In genomic region chr17:71003721-71004120, GRCm38 (mm10) we compare ENCODE assay signal across 12 mouse cellular contexts. TPM values are rescaled to one million over a fixed set of nuclear protein-coding genes. Genes with fewer than 3 reads are reported as not detected.
A peak's percentile ranks its signal among the peaks of the same experiment; 100 is the strongest.
DNase-seq lines count a peak whose midpoint lies in the region; ATAC-seq and TF ChIP-seq lines count a peak whose summit lies in the region.
"Had no signal": no experiment of that assay in that cellular context is flagged by ENCODE, and none has a peak within 500 bp of the region (broad histone marks: within the 10 kb centered on the region; RNA-seq: fewer than 3 reads in every experiment).

No protein-coding gene starts in this region.

- no peak for DNase-seq in gastrocnemius, adult 2 months
- no peak for DNase-seq in gastrocnemius, postnatal 4 days (ENCODE audit: low spot score in 2 of 2)
- no peak for DNase-seq in kidney, postnatal 36 days
- DNase-seq: cerebellum, postnatal 36 days; right cerebral cortex, postnatal 25 days had no signal

- H3K27ac ChIP-seq in gastrocnemius, adult 2 months: peak overlapping the region; percentile 100
- H3K27ac ChIP-seq in kidney, embryonic 16.5 days (ENCODE audit: low read length): peak overlapping the region; percentile 95
- peak overlapping the region; percentile 89; the same call in 1 of the 2 replicates for H3K27ac ChIP-seq in intestine, embryonic 16.5 days (ENCODE audit: low read length)
- H3K27ac ChIP-seq in hindbrain, embryonic 13.5 days: no peak overlapping the region
- H3K27ac ChIP-seq in neural tube, embryonic 15.5 days (replicated peaks): no peak overlapping the region
- H3K27ac ChIP-seq: midbrain, embryonic 12.5 days had no signal

- intact Hi-C loops in gastrocnemius, adult 2 months (cut with DNase I): loop anchor here (2.0 to 10.0 kb wide), 2 partner anchors 35 to 181 kb away; partner anchors contain the start of gene Lpin2

- H3K4me3 ChIP-seq in gastrocnemius, adult 2 months: no peak overlapping the region
- H3K4me3 ChIP-seq in kidney, embryonic 16.5 days (ENCODE audit: low read length): no peak overlapping the region
- H3K4me3 ChIP-seq in intestine, embryonic 16.5 days (ENCODE audit: low read length): no peak overlapping the region
- no peak overlapping the region for H3K4me3 ChIP-seq in hindbrain, embryonic 13.5 days
- H3K4me3 ChIP-seq in neural tube, embryonic 15.5 days (replicated peaks): no peak overlapping the region

- no peak overlapping the region for H3K4me2 ChIP-seq in kidney, embryonic 16.5 days (replicated peaks; ENCODE audit: low read depth, low read length)
- H3K4me2 ChIP-seq in intestine, embryonic 16.5 days (ENCODE audit: low read depth, low read length): no peak overlapping the region
- no peak overlapping the region for H3K4me2 ChIP-seq in hindbrain, embryonic 13.5 days
- no peak overlapping the region for H3K4me2 ChIP-seq in neural tube, embryonic 15.5 days

- H3K27me3 ChIP-seq in kidney, embryonic 16.5 days (ENCODE audit: insufficient read depth, low read length): no peaks in the 10 kb centered on the region
- no peaks in the 10 kb centered on the region for H3K27me3 ChIP-seq in intestine, embryonic 16.5 days (replicated peaks; ENCODE audit: control insufficient read depth, insufficient read depth, low read length)
- no peaks in the 10 kb centered on the region for H3K27me3 ChIP-seq in hindbrain, embryonic 13.5 days
- H3K27me3 ChIP-seq in neural tube, embryonic 15.5 days (replicated peaks): no peaks in the 10 kb centered on the region
- H3K27me3 ChIP-seq: midbrain, embryonic 12.5 days had no signal

- no peak for ATAC-seq in kidney, embryonic 16.5 days (ENCODE audit: low FRiP score, low TSS enrichment)
- no peak for ATAC-seq in intestine, embryonic 16.5 days
- peak; percentile 51 for ATAC-seq in megakaryocyte-erythroid progenitor cell, adult 5-6 weeks (replicated peaks; ENCODE audit: low FRiP score, low TSS enrichment, poor library complexity, severe bottlenecking)
- no peak for ATAC-seq in hindbrain, embryonic 13.5 days (ENCODE audit: low FRiP score)
- no peak for ATAC-seq in neural tube, embryonic 15.5 days (ENCODE audit: low FRiP score)
- ATAC-seq: hindbrain, postnatal 0 days had no signal

- WGBS in kidney, embryonic 16.5 days: 85% methylated on average over 2 of the region's 2 CpGs
- WGBS in intestine, embryonic 16.5 days: 68% methylated on average over 2 of the region's 2 CpGs
- 92% methylated on average over 2 of the region's 2 CpGs for WGBS in hindbrain, embryonic 13.5 days
- 87% methylated on average over 2 of the region's 2 CpGs for WGBS in neural tube, embryonic 15.5 days

- H3K36me3 ChIP-seq in kidney, embryonic 16.5 days (ENCODE audit: insufficient read depth, low read length): no peaks in the 10 kb centered on the region
- no peaks in the 10 kb centered on the region for H3K36me3 ChIP-seq in intestine, embryonic 16.5 days (ENCODE audit: control insufficient read depth, insufficient read depth, low read length)
- H3K36me3 ChIP-seq in hindbrain, embryonic 13.5 days: no peaks in the 10 kb centered on the region
- no peaks in the 10 kb centered on the region for H3K36me3 ChIP-seq in neural tube, embryonic 15.5 days
- H3K36me3 ChIP-seq: midbrain, embryonic 12.5 days had no signal

- H3K9ac ChIP-seq in kidney, embryonic 16.5 days (replicated peaks; ENCODE audit: low read length): no peak overlapping the region
- H3K9ac ChIP-seq in intestine, embryonic 16.5 days (ENCODE audit: low read depth, low read length): no peak overlapping the region; the same call in 1 of the 2 replicates
- no peak overlapping the region for H3K9ac ChIP-seq in hindbrain, embryonic 13.5 days
- no peak overlapping the region for H3K9ac ChIP-seq in neural tube, embryonic 15.5 days (replicated peaks)
- H3K9ac ChIP-seq: midbrain, embryonic 12.5 days had no signal

- H3K9me3 ChIP-seq in kidney, embryonic 16.5 days (ENCODE audit: low read length): no peaks in the 10 kb centered on the region
- H3K9me3 ChIP-seq in intestine, embryonic 16.5 days (ENCODE audit: control insufficient read depth, low read length): no peaks in the 10 kb centered on the region
- no peaks in the 10 kb centered on the region for H3K9me3 ChIP-seq in hindbrain, embryonic 13.5 days
- H3K9me3 ChIP-seq in neural tube, embryonic 15.5 days (replicated peaks): no peaks in the 10 kb centered on the region
- H3K9me3 ChIP-seq: midbrain, embryonic 12.5 days had no signal

- TF ChIP-seq CTCF in gastrocnemius, adult 2 months (IDR thresholded peaks at IDR 0.05): no peak

- H3K4me1 ChIP-seq in kidney, embryonic 16.5 days (ENCODE audit: insufficient read depth, low read length): peaks cover 34% of the 10 kb centered on the region
- H3K4me1 ChIP-seq in intestine, embryonic 16.5 days (ENCODE audit: control insufficient read depth, insufficient read depth, low read length): peaks cover 28% of the 10 kb centered on the region
- peaks cover 20% of the 10 kb centered on the region for H3K4me1 ChIP-seq in hindbrain, embryonic 13.5 days (replicated peaks)
- peaks cover 26% of the 10 kb centered on the region for H3K4me1 ChIP-seq in neural tube, embryonic 15.5 days

RNA-seq across cellular contexts. Expression of gene Myl12a, which starts 1.0 kb away (rescaled TPM):
- total RNA-seq in gastrocnemius, adult 2 months (2021): 100 to 1,000 TPM; 301 to 553 TPM
- 100 to 1,000 TPM; 712 to 757 TPM for total RNA-seq in gastrocnemius, postnatal 4 days (2021)
- 680 and 696 TPM in 2 replicates for polyA plus RNA-seq in kidney, embryonic 16.5 days (2015; fragmentation: Nextera tagmentation; extraction: Ambion mirVana)
- polyA plus RNA-seq in intestine, embryonic 16.5 days (2015; fragmentation: Nextera tagmentation; extraction: Ambion mirVana): 485 and 503 TPM in 2 replicates
- total RNA-seq in megakaryocyte-erythroid progenitor cell, adult 5-6 weeks (2014; fragmentation: Nextera tagmentation): 185 and 246 TPM in 2 replicates
- total RNA-seq in megakaryocyte-erythroid progenitor cell, adult 5-6 weeks (2017): 162 and 168 TPM in 2 replicates
- 153 and 157 TPM in 2 replicates for polyA plus RNA-seq in hindbrain, embryonic 13.5 days (2015; fragmentation: Nextera tagmentation; extraction: Ambion mirVana)
- polyA plus RNA-seq in neural tube, embryonic 15.5 days (2015; fragmentation: Nextera tagmentation; extraction: Ambion mirVana): 103 and 187 TPM in 2 replicates

RNA-seq across cellular contexts. Expression of gene Myom1, which starts 1.3 kb away (rescaled TPM):
- 1,000 to 10,000 TPM; 1,223 to 1,379 TPM for total RNA-seq in gastrocnemius, adult 2 months (2021)
- 100 to 1,000 TPM; 917 to 927 TPM for total RNA-seq in gastrocnemius, postnatal 4 days (2021)
- polyA plus RNA-seq in kidney, embryonic 16.5 days (2015; fragmentation: Nextera tagmentation; extraction: Ambion mirVana): 4.5 and 4.7 TPM in 2 replicates
- 10.6 and 10.8 TPM in 2 replicates for polyA plus RNA-seq in intestine, embryonic 16.5 days (2015; fragmentation: Nextera tagmentation; extraction: Ambion mirVana)
- 2.8 and 9.2 TPM in 2 replicates for total RNA-seq in megakaryocyte-erythroid progenitor cell, adult 5-6 weeks (2014; fragmentation: Nextera tagmentation)
- total RNA-seq in megakaryocyte-erythroid progenitor cell, adult 5-6 weeks (2017): 1.0 and 1.9 TPM in 2 replicates
- polyA plus RNA-seq in hindbrain, embryonic 13.5 days (2015; fragmentation: Nextera tagmentation; extraction: Ambion mirVana): 1.2 and 1.6 TPM in 2 replicates
- 3.3 and 3.6 TPM in 2 replicates for polyA plus RNA-seq in neural tube, embryonic 15.5 days (2015; fragmentation: Nextera tagmentation; extraction: Ambion mirVana)

Comparison
In these comparisons a context has a peak if more than half of its experiments do, and no peak if none do; other contexts are left out.
1. H3K27ac ChIP-seq: peak in gastrocnemius, adult 2 months (single experiment), kidney, embryonic 16.5 days (single experiment) and intestine, embryonic 16.5 days (single experiment); none in hindbrain, embryonic 13.5 days (single experiment) and neural tube, embryonic 15.5 days (single experiment).